Mouse (Mus musculus) midbrain, embryonic 13.5 days (tissue): Measurements from ENCODE around the gene Fmnl3. TPM values are rescaled to one million over a fixed set of nuclear protein-coding genes. Genes with fewer than 3 reads are reported as not detected.
"Not testable (repeated sequence)": the region's sequence is repeated elsewhere in the genome, so short reads cannot be mapped to it uniquely, and the experiment has no call there.

Experiments
- ATAC-seq: fragments of 200-750 bp; cut with Nextera tagmentation; 2 replicates; pipeline ENCODE4 v1.8.0; 2017; ENCODE audit warnings: mild to moderate bottlenecking, moderate TSS enrichment, moderate library complexity
- H3K27ac ChIP-seq: fragments of 300-500 bp; sonication (generic); 2 replicates; pipeline ENCODE4 v1.5.1; 2015; ENCODE audit warnings: inconsistent platforms, mild to moderate bottlenecking, moderate library complexity
- H3K27me3 ChIP-seq: fragments of 300-500 bp; sonication (generic); 2 replicates; pipeline ENCODE4 v1.6.1; 2015; ENCODE audit warnings: mild to moderate bottlenecking, inconsistent platforms
- H3K36me3 ChIP-seq: fragments of 300-500 bp; sonication (generic); 2 replicates; pipeline ENCODE4 v1.6.1; 2015; ENCODE audit warnings: mild to moderate bottlenecking, inconsistent platforms
- H3K4me1 ChIP-seq: fragments of 300-500 bp; sonication (generic); replicated peaks from 2 replicates; pipeline ENCODE4 v1.6.1; 2015; ENCODE audit warnings: inconsistent platforms
- H3K4me2 ChIP-seq: fragments of 300-500 bp; sonication (generic); replicated peaks from 2 replicates; pipeline ENCODE4 v1.6.1; 2015; ENCODE audit warnings: moderate library complexity, mild to moderate bottlenecking, inconsistent platforms
- H3K4me3 ChIP-seq: fragments of 300-500 bp; sonication (generic); replicated peaks from 2 replicates; pipeline ENCODE4 v1.5.1; 2015; ENCODE audit warnings: mild to moderate bottlenecking, inconsistent platforms
- H3K9ac ChIP-seq: fragments of 300-500 bp; sonication (generic); replicated peaks from 2 replicates; pipeline ENCODE4 v1.6.1; 2015; ENCODE audit warnings: mild to moderate bottlenecking, inconsistent platforms
- H3K9me3 ChIP-seq: fragments of 300-500 bp; sonication (generic); 2 replicates; pipeline ENCODE4 v1.6.1; 2016; ENCODE audit warnings: mild to moderate bottlenecking, inconsistent platforms
- whole genome bisulfite sequencing: fragments of 180-500 bp; shearing (Covaris S2); methylation state at CpG from one replicate; pipeline ENCODE4 v1.1.7; 2015; 5-methylcytosine and 5-hydroxymethylcytosine counted together
- polyA plus RNA-seq: library from polyadenylated mRNA; unstranded; fragments of >200 nt; fragmentation: Nextera tagmentation; extraction: Ambion mirVana; gene quantifications from 2 replicates; pipeline ENCODE4 v1.2.1, GENCODE M21; 2015

Fmnl3 gene
- polyA plus RNA-seq, 1 experiment from 2014 or later, result 8.5 TPM

DNA sequence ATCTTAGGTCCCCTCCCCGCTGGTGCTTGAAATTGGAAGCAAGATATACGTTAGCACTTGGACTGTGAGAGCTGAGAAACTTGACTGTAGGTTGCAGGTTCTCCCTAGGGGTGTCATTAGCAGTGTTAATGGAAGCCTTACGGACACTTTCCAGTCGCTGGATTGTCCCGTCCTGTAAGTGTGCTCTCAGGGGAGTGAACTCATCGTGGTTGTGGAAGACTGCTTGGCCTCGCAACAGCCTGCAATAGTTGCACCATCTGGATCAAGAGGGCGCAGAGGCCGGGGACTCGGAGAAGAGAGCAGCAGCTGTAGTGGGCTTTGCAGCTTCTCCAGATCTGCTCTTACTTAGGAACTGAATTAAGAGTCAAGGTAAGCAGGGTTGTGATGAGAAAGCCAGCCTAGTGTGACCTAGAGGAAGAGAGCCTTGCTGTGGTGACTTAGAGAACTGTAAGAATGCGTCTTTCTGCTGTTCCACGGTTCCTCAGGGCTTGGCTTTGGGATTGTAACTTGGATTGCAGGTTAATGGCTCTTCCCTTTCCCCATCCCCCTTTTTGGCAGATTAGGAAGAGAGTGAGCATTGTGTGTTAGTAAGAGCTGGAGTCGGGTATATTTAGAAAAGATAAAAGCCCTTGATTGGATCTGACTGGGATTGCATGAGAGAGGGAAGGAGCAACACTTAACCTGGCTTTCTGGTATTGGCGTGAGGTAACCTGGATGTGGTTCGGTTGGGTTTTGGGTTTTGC is 29.4 kb upstream of the Fmnl3 start:
- H3K27me3 ChIP-seq, result no peaks in the 10 kb centered on the region
- H3K9me3 ChIP-seq, result no peaks in the 10 kb centered on the region
- H3K4me2 ChIP-seq, result no peak overlapping the region
- no peak overlapping the region for H3K4me3 ChIP-seq
- H3K9ac ChIP-seq, result no peak overlapping the region
- ATAC-seq, result no peak
- H3K36me3 ChIP-seq, result peaks cover 27% of the 10 kb centered on the region
- peak overlapping the region; percentile 40; the same call in 1 of the 2 replicates for H3K27ac ChIP-seq
- H3K4me1 ChIP-seq, result peaks cover 44% of the 10 kb centered on the region
- 73% methylated on average over 15 of the region's 15 CpGs for WGBS

DNA sequence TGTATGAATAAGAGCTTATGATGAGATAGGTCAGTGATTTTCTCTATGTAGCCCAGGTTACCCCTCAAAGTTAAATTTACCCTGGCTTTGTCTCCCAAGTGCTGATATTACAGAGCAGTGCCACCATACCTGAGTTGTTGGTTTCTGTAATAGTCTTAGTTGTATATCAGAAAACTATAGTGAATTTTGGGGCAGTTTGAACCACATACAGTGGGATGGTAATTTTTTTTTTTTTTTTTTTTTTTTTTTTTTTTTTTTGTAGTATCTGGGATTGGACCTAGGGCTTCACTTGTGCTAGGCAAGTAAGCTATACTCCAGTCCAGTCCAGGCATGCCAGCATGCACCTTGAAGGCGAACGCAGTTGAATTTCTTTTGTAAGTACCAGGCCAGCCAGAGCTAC is 27.3 kb upstream of the Fmnl3 start:
- peaks cover 8% of the 10 kb centered on the region for H3K36me3 ChIP-seq
- no peak overlapping the region for H3K4me3 ChIP-seq
- H3K4me1 ChIP-seq, result peaks cover 56% of the 10 kb centered on the region
- no peak overlapping the region for H3K9ac ChIP-seq
- ATAC-seq, result no peak
- H3K9me3 ChIP-seq, result no peaks in the 10 kb centered on the region
- whole genome bisulfite sequencing, result 95% methylated on average over 2 of the region's 2 CpGs
- H3K27me3 ChIP-seq, result no peaks in the 10 kb centered on the region
- H3K27ac ChIP-seq, result no peak overlapping the region
- no peak overlapping the region for H3K4me2 ChIP-seq

DNA sequence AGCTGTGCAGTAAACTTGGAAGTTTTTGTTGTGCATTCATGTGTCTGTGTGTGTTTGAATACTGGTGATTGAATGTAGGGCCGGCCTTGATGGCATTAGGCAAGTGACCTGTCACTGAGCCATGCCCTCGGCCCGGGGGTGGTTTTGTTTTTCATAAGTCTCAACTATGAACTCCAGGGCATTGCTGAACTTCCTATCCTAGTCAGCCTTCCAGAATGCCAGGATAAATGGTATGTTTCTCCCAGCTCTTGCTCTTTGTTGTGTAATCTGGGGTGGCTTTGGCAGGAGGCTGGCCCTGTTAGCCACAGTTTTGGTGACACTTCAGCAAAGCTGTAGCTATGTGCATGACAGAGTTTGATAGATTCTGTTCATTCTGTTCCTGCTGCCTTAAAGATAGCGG is 26.6 kb upstream of the Fmnl3 start:
- H3K4me1 ChIP-seq, result peaks cover 61% of the 10 kb centered on the region
- H3K27me3 ChIP-seq, result no peaks in the 10 kb centered on the region
- H3K9ac ChIP-seq, result no peak overlapping the region
- WGBS, result 82% methylated on average over 4 of the region's 4 CpGs
- no peak overlapping the region for H3K4me3 ChIP-seq
- no peak for ATAC-seq
- H3K27ac ChIP-seq, result no peak overlapping the region
- no peaks in the 10 kb centered on the region for H3K9me3 ChIP-seq
- H3K4me2 ChIP-seq, result no peak overlapping the region
- peaks cover under 1% of the 10 kb centered on the region; the same call in 1 of the 2 replicates for H3K36me3 ChIP-seq

DNA sequence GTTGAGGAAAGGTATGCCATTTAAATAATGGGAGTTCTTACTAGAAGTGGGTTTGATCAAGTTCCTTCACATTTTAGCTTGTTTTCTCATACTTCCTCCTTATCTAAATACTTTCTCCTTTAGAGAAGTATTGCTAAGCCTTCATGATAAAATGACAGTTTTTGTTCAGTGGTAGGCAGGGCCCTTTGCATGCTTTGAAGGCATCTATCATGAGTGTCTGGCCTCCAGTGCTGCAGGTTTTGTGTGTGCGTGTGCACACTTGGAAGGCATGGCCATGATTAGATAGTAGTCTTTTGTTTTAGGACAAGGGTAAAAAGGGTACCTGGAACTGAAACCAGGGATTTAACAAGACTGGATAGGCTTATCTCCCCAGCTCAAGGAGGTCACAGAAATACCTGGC is 26.2 kb upstream of the Fmnl3 start:
- H3K9me3 ChIP-seq, result no peaks in the 10 kb centered on the region

DNA sequence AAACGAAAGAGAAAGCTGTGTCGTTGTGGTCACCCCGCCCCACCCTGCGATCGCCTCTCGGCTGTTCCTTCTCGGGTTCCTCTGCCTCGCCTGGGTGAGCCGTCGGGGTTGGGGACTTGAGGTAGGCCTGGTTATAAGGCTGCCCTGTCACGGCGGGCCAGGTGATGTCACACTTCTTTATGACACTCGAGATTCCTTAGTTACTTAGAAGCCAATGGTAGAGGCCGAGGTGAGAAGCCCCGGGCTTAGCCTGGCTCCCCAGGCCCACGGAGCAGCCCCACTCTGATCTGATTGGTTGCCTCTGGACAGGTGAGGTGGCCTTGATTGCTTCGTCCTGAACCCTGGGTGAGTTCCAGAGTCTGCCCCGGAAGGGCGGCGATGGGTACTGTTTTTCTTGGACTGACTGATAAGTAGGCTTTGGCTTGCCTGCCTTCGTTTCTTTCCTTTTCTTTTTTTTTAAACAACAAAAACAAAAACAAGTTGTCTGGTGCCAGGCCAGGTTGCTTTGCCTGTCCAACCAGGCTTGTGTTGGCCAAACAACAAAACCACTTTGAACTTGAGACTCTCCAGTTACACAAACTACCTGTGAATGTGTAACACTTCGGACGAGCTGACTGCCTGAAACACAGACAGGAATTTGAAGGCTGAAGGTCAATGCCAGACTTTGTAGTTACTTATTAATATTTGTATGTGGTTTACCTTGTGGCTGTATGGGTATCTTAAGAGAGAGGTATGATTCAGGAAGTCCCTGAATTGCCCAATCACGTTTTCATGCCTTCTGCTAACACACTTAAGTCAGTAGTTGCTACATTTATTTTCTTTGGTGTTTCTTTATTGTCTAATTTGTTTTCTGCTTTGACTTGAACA is 23.3 kb upstream of the Fmnl3 start:
- ATAC-seq, result no peak; the same call in 1 of the 2 replicates
- H3K4me3 ChIP-seq, result peak overlapping the region; percentile 90
- WGBS, result 14% methylated on average over 24 of the region's 24 CpGs
- H3K27me3 ChIP-seq, result no peaks in the 10 kb centered on the region
- peaks cover 48% of the 10 kb centered on the region for H3K4me1 ChIP-seq
- peak overlapping the region; percentile 99 for H3K4me2 ChIP-seq
- H3K36me3 ChIP-seq, result no peaks in the 10 kb centered on the region
- H3K9ac ChIP-seq, result peak overlapping the region; percentile 92
- no peaks in the 10 kb centered on the region for H3K9me3 ChIP-seq
- H3K27ac ChIP-seq, result peak overlapping the region; percentile 89

More for the DNA sequence above, 26.2 kb upstream of the Fmnl3 start:
- no peaks in the 10 kb centered on the region for H3K36me3 ChIP-seq
- peaks cover 61% of the 10 kb centered on the region for H3K4me1 ChIP-seq
- H3K27ac ChIP-seq, result no peak overlapping the region
- H3K4me2 ChIP-seq, result no peak overlapping the region
- ATAC-seq, result no peak
- H3K9ac ChIP-seq, result no peak overlapping the region
- no peaks in the 10 kb centered on the region for H3K27me3 ChIP-seq
- H3K4me3 ChIP-seq, result no peak overlapping the region
- WGBS, result 89% methylated on average over 1 of the region's 1 CpGs

DNA sequence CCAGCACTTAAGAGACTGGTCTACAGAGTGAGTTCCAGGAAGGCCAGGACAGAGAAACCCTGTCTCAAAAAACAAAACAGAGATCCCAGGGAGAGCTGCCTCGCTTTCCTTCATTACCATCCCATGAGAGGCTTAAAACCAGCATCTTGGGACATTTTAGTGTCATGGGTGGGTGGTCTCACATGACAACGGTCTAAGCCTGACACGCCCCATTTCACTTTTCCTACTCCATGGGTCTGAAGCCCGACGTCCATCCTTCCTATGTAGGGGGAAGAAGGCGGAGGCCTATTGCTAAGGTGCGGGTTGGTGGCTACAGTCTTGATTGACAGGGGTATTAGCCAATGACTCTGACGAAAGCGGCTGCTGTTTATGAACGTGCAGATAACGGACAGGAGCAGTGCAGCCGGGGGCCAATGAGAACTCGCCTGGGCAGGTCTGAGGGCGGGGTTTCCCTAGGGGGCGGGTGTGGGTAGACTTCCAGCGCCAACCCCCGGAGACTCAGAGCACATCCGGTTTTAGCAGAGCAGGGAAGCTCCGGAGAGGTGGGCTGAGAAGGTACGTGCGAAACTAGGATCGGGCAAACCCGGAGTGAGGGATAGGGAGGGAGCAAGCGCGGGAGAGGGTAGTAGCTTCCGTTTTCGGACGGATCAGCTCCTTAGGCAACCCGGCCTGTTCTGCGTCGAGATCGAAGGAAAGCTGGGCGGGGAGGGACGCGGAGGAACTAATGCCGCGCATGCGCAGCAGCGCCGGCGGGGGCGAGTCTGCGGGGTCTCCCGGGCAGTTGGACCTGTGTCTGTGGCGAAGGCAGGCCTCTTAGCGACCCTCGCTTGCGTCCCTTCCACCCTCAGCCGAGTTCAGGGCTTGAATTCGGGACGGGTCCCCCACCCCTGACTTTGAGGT is 22.5 kb upstream of the Fmnl3 start, which contains the start of gene Tmbim6:
TSS of gene Tmbim6 (plus strand) at position 397 of the 900 bp plus-strand sequence.
- under 1% methylated on average over 51 of the region's 51 CpGs for WGBS
- Histone ChIP-seq H3K27ac (peak within 1 kb of the TSS; percentile 89), H3K4me3 (peak within 1 kb of the TSS; percentile 90), H3K36me3 (no peaks in the 10 kb centered on the region), H3K9ac (peak within 1 kb of the TSS; percentile 92), H3K4me1 (peaks cover 42% of the 10 kb centered on the region), H3K9me3 (no peaks in the 10 kb centered on the region), H3K27me3 (no peaks in the 10 kb centered on the region), H3K4me2 (peak within 1 kb of the TSS; percentile 99)
- peak; percentile 99 for ATAC-seq

DNA sequence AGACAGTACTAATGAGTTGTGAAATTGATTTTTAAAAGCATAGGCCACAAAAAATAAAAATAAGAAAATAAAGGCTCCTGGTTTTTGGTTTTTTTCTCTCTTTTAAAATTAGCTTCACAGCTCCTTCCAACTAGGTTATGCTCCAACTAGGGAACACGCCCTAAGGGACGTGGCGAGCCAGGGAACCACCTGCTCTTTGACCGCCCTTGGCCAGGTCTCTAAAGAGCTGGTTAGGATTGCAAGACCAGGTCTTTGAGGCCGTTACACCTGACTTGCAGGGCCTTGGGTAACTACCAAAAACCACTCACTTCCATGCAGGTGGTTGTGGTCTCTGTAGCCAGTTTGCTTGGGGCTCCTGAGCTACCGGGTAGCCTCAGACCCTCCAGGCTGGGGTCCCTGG is 21.7 kb upstream of the Fmnl3 start:
- no peaks in the 10 kb centered on the region for H3K27me3 ChIP-seq
- H3K9ac ChIP-seq, result peak overlapping the region; percentile 36; the same call in 1 of the 2 replicates
- 83% methylated on average over 6 of the region's 6 CpGs for WGBS
- no peaks in the 10 kb centered on the region for H3K36me3 ChIP-seq
- no peaks in the 10 kb centered on the region for H3K9me3 ChIP-seq
- H3K4me2 ChIP-seq, result peak overlapping the region; percentile 65
- peak overlapping the region; percentile 90 for H3K4me3 ChIP-seq
- H3K4me1 ChIP-seq, result peaks cover 41% of the 10 kb centered on the region
- no peak; the same call in 1 of the 2 replicates for ATAC-seq
- H3K27ac ChIP-seq, result peak overlapping the region; percentile 73

DNA sequence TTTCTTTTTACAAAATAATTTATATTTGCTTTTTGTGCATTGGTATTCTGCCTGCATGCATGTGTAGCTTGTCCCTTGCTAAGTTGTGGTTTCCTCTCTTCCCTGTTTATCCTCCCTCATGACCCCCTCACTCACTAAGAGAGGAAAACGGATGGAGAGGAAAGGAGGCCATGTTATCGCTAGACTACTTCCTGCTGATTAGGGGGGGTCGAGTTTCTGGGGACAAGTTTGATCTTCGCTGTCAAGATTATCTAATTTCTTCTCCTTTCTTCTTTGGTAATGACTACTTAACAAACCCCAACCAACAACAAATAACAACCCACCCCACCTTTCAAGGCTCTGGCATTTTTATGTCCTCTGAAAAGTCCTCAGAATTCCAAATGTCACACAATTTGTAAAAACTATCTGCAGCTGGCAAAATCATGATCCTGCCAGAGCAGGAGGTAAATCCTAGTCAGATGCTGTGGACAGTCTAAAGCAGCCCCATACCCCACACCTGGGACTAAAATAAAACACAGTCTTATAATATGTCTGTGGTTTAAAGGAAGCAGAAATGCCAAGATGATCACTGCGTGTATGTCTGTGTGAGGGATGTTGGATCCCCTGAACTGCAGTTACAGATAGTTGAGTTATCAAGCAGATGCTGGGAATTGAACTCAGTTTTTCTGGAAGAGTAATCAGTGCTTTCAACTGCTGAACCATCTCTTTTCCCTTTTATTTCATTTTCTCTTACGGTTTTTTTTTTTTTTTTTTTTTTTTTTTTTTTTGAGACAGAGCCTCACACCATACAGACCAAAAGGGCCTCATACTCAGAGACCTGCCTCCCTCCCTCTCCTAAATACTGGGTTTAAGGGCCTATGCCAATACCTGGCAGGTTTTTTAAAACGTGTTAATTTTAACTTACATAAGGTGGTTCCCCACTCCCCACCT is 20.5 kb upstream of the Fmnl3 start:
- 72% methylated on average over 7 of the region's 7 CpGs for WGBS

DNA sequence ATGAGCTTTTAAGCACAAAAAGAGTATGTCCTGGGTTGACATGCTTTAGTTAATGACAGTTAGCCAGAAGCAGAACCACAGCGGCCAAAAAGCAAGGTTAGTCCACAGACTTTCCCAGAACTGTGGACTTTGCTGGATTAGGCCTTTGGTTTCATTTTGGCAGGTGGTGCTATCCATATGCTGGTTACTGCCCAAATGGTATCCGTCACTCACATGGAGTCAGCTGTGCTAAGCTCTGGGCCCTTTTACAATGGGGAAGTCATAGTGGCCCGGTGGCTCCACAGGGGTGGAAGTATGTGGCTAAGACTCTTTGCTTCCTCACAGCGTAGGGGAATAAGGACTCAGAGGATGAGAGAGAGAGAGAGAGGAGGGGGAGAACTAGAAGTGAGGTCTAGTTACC is 17.7 kb upstream of the Fmnl3 start:
- Histone ChIP-seq H3K9ac (no peak overlapping the region), H3K4me2 (no peak overlapping the region), H3K4me3 (no peak overlapping the region), H3K4me1 (peaks cover 5% of the 10 kb centered on the region), H3K9me3 (no peaks in the 10 kb centered on the region), H3K27me3 (no peaks in the 10 kb centered on the region), H3K27ac (no peak overlapping the region), H3K36me3 (no peaks in the 10 kb centered on the region)
- WGBS, result 67% methylated on average over 4 of the region's 4 CpGs
- no peak for ATAC-seq

More for the DNA sequence above, 20.5 kb upstream of the Fmnl3 start:
- Histone ChIP-seq H3K27ac (no peak overlapping the region), H3K4me1 (peaks cover 28% of the 10 kb centered on the region), H3K36me3 (no peaks in the 10 kb centered on the region), H3K4me2 (no peak overlapping the region), H3K9me3 (no peaks in the 10 kb centered on the region), H3K27me3 (no peaks in the 10 kb centered on the region), H3K9ac (no peak overlapping the region), H3K4me3 (no peak overlapping the region)
- no peak for ATAC-seq

DNA sequence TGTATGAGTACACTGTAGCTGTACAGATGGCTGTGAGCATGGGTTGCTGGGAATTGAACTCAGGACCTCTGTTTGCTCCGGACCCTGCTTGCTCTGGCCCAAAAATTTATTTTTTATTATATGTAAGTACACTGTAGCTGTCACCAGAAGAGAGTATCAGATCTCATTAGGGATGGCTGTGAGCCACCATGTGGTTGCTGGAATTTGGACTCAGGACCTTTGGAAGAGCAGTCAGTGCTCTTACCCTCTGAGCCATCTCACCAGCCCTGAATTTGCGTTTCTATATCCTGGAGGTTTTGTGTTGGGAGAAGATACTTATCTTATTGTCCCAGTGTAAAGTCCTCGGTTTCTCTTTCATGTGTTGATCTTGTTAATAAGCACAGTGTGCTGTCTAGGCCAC is 16.5 kb upstream of the Fmnl3 start:
- Histone ChIP-seq H3K4me3 (no peak overlapping the region), H3K27ac (no peak overlapping the region), H3K9ac (no peak overlapping the region), H3K4me1 (no peaks in the 10 kb centered on the region), H3K9me3 (no peaks in the 10 kb centered on the region), H3K27me3 (no peaks in the 10 kb centered on the region), H3K36me3 (no peaks in the 10 kb centered on the region), H3K4me2 (no peak overlapping the region)
- no peak for ATAC-seq
- 74% methylated on average over 3 of the region's 3 CpGs for WGBS

DNA sequence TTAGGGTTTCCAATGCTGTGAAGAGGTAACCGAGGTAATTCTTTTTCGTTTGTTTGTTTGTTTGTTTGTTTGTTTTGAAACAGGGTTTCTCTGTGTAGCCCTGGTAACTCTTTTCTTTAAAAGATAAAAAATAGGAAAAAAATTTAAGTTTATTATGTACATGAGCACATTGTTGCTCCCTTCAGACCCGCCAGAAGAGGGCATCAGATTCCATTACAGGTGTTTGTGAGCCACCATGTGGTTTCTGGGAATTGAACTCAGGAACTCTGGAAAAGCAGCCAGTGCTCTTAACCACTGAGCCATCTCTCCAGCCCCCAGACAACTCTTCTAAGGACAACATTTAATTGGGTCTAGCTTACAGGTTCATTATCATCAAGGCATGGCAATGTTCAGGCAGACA is 15.8 kb upstream of the Fmnl3 start:
- ATAC-seq, H3K36me3 ChIP-seq, H3K27ac ChIP-seq, H3K4me3 ChIP-seq, H3K4me1 ChIP-seq, H3K9ac ChIP-seq, H3K9me3 ChIP-seq, H3K27me3 ChIP-seq, H3K4me2 ChIP-seq: not testable (repeated sequence)
- 71% methylated on average over 3 of the region's 3 CpGs for whole genome bisulfite sequencing
